Mouse (Mus musculus): ENCODE measurements at regions not wholly inside any gene's neighbourhood (a gene's known extent, or its start where the extent isn't known, plus 50 kb on each side); places are given as distances from the start of the nearest gene placed in this dataset.

- peak; percentile 59; the same call in 1 of the 2 replicates for ATAC-seq (ENCODE audit: low read depth)
- H3K9me3 ChIP-seq: no peaks in the 10 kb centered on the region
- no peaks in the 10 kb centered on the region for H3K36me3 ChIP-seq
- H3K4me3 ChIP-seq: no peak overlapping the region
- no peaks in the 10 kb centered on the region for H3K27me3 ChIP-seq
- peaks cover 13% of the 10 kb centered on the region for H3K4me1 ChIP-seq (replicated peaks)
- H3K27ac ChIP-seq (replicated peaks): no peak overlapping the region
- WGBS: 54% methylated on average over 3 of the region's 3 CpGs
- H3K9ac ChIP-seq: no peak overlapping the region
- no peak overlapping the region for H3K4me2 ChIP-seq
Measured at GRCm38 (mm10) chr10:12115767-12116166, 753.4 kb downstream of the Utrn start.

GRCm38 (mm10) chr10:12116662-12117303 is 752.4 kb downstream of the Utrn start:
- peak; percentile 60; the same call in 1 of the 2 replicates for ATAC-seq (ENCODE audit: low read depth)
- peaks cover 13% of the 10 kb centered on the region for H3K4me1 ChIP-seq (replicated peaks)
- no peak overlapping the region for H3K9ac ChIP-seq
- no peaks in the 10 kb centered on the region for H3K27me3 ChIP-seq
- H3K4me3 ChIP-seq: no peak overlapping the region
- H3K4me2 ChIP-seq: no peak overlapping the region
- 57% methylated on average over 6 of the region's 6 CpGs for WGBS
- no peaks in the 10 kb centered on the region for H3K9me3 ChIP-seq
- H3K27ac ChIP-seq (replicated peaks): peak overlapping the region; percentile 53
- H3K36me3 ChIP-seq: no peaks in the 10 kb centered on the region

- no peak overlapping the region for H3K27ac ChIP-seq (replicated peaks)
- WGBS: 31% methylated on average over 2 of the region's 2 CpGs
Measured at GRCm38 (mm10) chr10:12124272-12124671, 744.9 kb downstream of the Utrn start.

GRCm38 (mm10) chr10:12129486-12129885 is 739.7 kb downstream of the Utrn start:
- no peaks in the 10 kb centered on the region for H3K36me3 ChIP-seq
- no peak overlapping the region for H3K4me3 ChIP-seq
- H3K4me1 ChIP-seq (replicated peaks): no peaks in the 10 kb centered on the region
- H3K27ac ChIP-seq (replicated peaks): no peak overlapping the region
- no peak for ATAC-seq (ENCODE audit: low read depth)
- no peaks in the 10 kb centered on the region for H3K9me3 ChIP-seq
- 73% methylated on average over 3 of the region's 3 CpGs for WGBS
- no peak overlapping the region for H3K4me2 ChIP-seq
- no peak overlapping the region for H3K9ac ChIP-seq
- no peaks in the 10 kb centered on the region for H3K27me3 ChIP-seq

More at GRCm38 (mm10) chr10:12124272-12124671, 744.9 kb downstream of the Utrn start:
- Histone ChIP-seq H3K4me1 (replicated peaks) (peaks cover 4% of the 10 kb centered on the region; the same call in 1 of the 2 replicates), H3K36me3 (no peaks in the 10 kb centered on the region), H3K9me3 (no peaks in the 10 kb centered on the region), H3K4me3 (no peak overlapping the region), H3K9ac (no peak overlapping the region), H3K27me3 (no peaks in the 10 kb centered on the region), H3K4me2 (no peak overlapping the region)
- ATAC-seq (ENCODE audit: low read depth): no peak

- no peak overlapping the region for H3K27ac ChIP-seq (replicated peaks)
- ATAC-seq (ENCODE audit: low read depth): no peak
Measured at GRCm38 (mm10) chr10:12144691-12145090, 724.5 kb downstream of the Utrn start.

GRCm38 (mm10) chr10:12146942-12147537 is 722.1 kb downstream of the Utrn start:
- peak; percentile 93 for ATAC-seq (ENCODE audit: low read depth)
- H3K36me3 ChIP-seq: no peaks in the 10 kb centered on the region
- H3K4me2 ChIP-seq: no peak overlapping the region
- H3K9me3 ChIP-seq: no peaks in the 10 kb centered on the region
- no peak overlapping the region for H3K27ac ChIP-seq (replicated peaks)
- H3K4me1 ChIP-seq (replicated peaks): no peaks in the 10 kb centered on the region
- no peak overlapping the region for H3K9ac ChIP-seq
- 67% methylated on average over 9 of the region's 9 CpGs for WGBS
- H3K27me3 ChIP-seq: no peaks in the 10 kb centered on the region
- H3K4me3 ChIP-seq: no peak overlapping the region

More at GRCm38 (mm10) chr10:12144691-12145090, 724.5 kb downstream of the Utrn start:
- Histone ChIP-seq H3K9me3 (no peaks in the 10 kb centered on the region), H3K4me3 (no peak overlapping the region), H3K27me3 (no peaks in the 10 kb centered on the region), H3K4me1 (replicated peaks) (no peaks in the 10 kb centered on the region), H3K4me2 (no peak overlapping the region), H3K9ac (no peak overlapping the region), H3K36me3 (no peaks in the 10 kb centered on the region)
- 49% methylated on average over 1 of the region's 1 CpGs for WGBS

- WGBS: 80% methylated on average over 3 of the region's 3 CpGs
- no peaks in the 10 kb centered on the region for H3K9me3 ChIP-seq
- no peak overlapping the region for H3K27ac ChIP-seq (replicated peaks)
- H3K27me3 ChIP-seq: no peaks in the 10 kb centered on the region
- no peak for ATAC-seq (ENCODE audit: low read depth)
- H3K4me2 ChIP-seq: no peak overlapping the region
- H3K36me3 ChIP-seq: no peaks in the 10 kb centered on the region
- H3K4me1 ChIP-seq (replicated peaks): no peaks in the 10 kb centered on the region
- no peak overlapping the region for H3K4me3 ChIP-seq
- H3K9ac ChIP-seq: no peak overlapping the region
Measured at GRCm38 (mm10) chr10:12170243-12170642, 698.9 kb downstream of the Utrn start.

GRCm38 (mm10) chr10:12174200-12174818 is 694.9 kb downstream of the Utrn start:
- Histone ChIP-seq H3K27me3 (no peaks in the 10 kb centered on the region), H3K4me3 (no peak overlapping the region), H3K4me1 (replicated peaks) (no peaks in the 10 kb centered on the region), H3K4me2 (no peak overlapping the region), H3K9ac (no peak overlapping the region), H3K36me3 (no peaks in the 10 kb centered on the region), H3K9me3 (no peaks in the 10 kb centered on the region), H3K27ac (replicated peaks) (no peak overlapping the region)
- no peak for ATAC-seq (ENCODE audit: low read depth)
- 67% methylated on average over 14 of the region's 14 CpGs for WGBS

GRCm38 (mm10) chr10:12175141-12175540 is 694.0 kb downstream of the Utrn start:
- no peak overlapping the region for H3K4me2 ChIP-seq

GRCm38 (mm10) chr10:12177482-12177881 is 691.7 kb downstream of the Utrn start:
- Histone ChIP-seq H3K9ac (no peak overlapping the region), H3K4me1 (replicated peaks) (no peaks in the 10 kb centered on the region), H3K4me3 (no peak overlapping the region), H3K9me3 (no peaks in the 10 kb centered on the region), H3K36me3 (no peaks in the 10 kb centered on the region), H3K27ac (replicated peaks) (no peak overlapping the region), H3K4me2 (no peak overlapping the region), H3K27me3 (no peaks in the 10 kb centered on the region)
- ATAC-seq (ENCODE audit: low read depth): no peak
- WGBS: 87% methylated on average over 1 of the region's 1 CpGs

More at GRCm38 (mm10) chr10:12175141-12175540, 694.0 kb downstream of the Utrn start:
- Histone ChIP-seq H3K27ac (replicated peaks) (no peak overlapping the region), H3K9ac (no peak overlapping the region), H3K4me1 (replicated peaks) (no peaks in the 10 kb centered on the region), H3K4me3 (no peak overlapping the region), H3K9me3 (no peaks in the 10 kb centered on the region), H3K36me3 (no peaks in the 10 kb centered on the region), H3K27me3 (no peaks in the 10 kb centered on the region)
- WGBS: 67% methylated on average over 3 of the region's 3 CpGs
- ATAC-seq (ENCODE audit: low read depth): no peak

- Histone ChIP-seq H3K36me3 (no peaks in the 10 kb centered on the region), H3K4me2 (no peak overlapping the region), H3K4me3 (no peak overlapping the region), H3K27me3 (no peaks in the 10 kb centered on the region), H3K4me1 (replicated peaks) (no peaks in the 10 kb centered on the region), H3K9me3 (no peaks in the 10 kb centered on the region), H3K27ac (replicated peaks) (no peak overlapping the region), H3K9ac (no peak overlapping the region)
- ATAC-seq (ENCODE audit: low read depth): no peak
- WGBS: 92% methylated on average over 4 of the region's 4 CpGs
Measured at GRCm38 (mm10) chr10:12180965-12181364, 688.2 kb downstream of the Utrn start.

- Histone ChIP-seq H3K27ac (replicated peaks) (no peak overlapping the region), H3K9ac (no peak overlapping the region), H3K4me1 (replicated peaks) (0 out of 2 replicates have a peak, but pooled peaks cover 4% of the 10 kb centered on the region), H3K4me2 (no peak overlapping the region), H3K36me3 (no peaks in the 10 kb centered on the region), H3K4me3 (no peak overlapping the region), H3K27me3 (no peaks in the 10 kb centered on the region), H3K9me3 (no peaks in the 10 kb centered on the region)
- ATAC-seq (ENCODE audit: low read depth): no peak
- WGBS: 67% methylated on average over 13 of the region's 13 CpGs
Measured at GRCm38 (mm10) chr10:12186918-12187639, 682.1 kb downstream of the Utrn start.

Measured in neural tube, embryonic 13.5 days (tissue).